Mouse (Mus musculus) large intestine, adult 2 months (tissue): ENCODE measurements around the gene Sp2. TPM values are rescaled to one million over a fixed set of nuclear protein-coding genes. Genes with fewer than 3 reads are reported as not detected.

ENCODE experiments used
- DNase-seq: peaks from one replicate; pipeline ENCODE4 v3.0.0-alpha.2; 2012; ENCODE audit warnings: low read depth, low spot score
- WGBS: fragments of 180-500 bp; shearing (Covaris S2); methylation state at CpG from one replicate; pipeline ENCODE4 v1.1.7; 2018; 5-methylcytosine and 5-hydroxymethylcytosine counted together
- polyA plus RNA-seq: library from polyadenylated mRNA; depleted of rRNA; stranded (reverse); fragments of >200 nt; gene quantifications from 2 replicates; pipeline ENCODE4 v1.2.3, GENCODE M21; 2012

Gene Sp2
- polyA plus RNA-seq, 1 experiment, result 11.3 TPM

GRCm38 (mm10) chr11:96974813-96975212 is 7.9 kb downstream of the Sp2 start:
- WGBS, result 66% methylated on average over 5 of the region's 5 CpGs
- no peak for DNase-seq

GRCm38 (mm10) chr11:96973426-96973964 is 9.3 kb downstream of the Sp2 start:
- WGBS, result 81% methylated on average over 5 of the region's 5 CpGs
- no peak for DNase-seq

GRCm38 (mm10) chr11:96972906-96973305 is 9.9 kb downstream of the Sp2 start:
- WGBS, result 69% methylated on average over 5 of the region's 5 CpGs
- no peak for DNase-seq

- no peak for DNase-seq
- WGBS, result 58% methylated on average over 3 of the region's 3 CpGs
Measured at GRCm38 (mm10) chr11:96970341-96970740, 12.4 kb downstream of the Sp2 start.

- DNase-seq, result no peak
- WGBS, result 73% methylated on average over 1 of the region's 1 CpGs
Measured at GRCm38 (mm10) chr11:96969746-96970145, 13.0 kb downstream of the Sp2 start.

GRCm38 (mm10) chr11:96969280-96969722 is 13.5 kb downstream of the Sp2 start:
- DNase-seq, result no peak
- 65% methylated on average over 5 of the region's 5 CpGs for WGBS

- no peak for DNase-seq
- WGBS, result 49% methylated on average over 6 of the region's 6 CpGs
Measured at GRCm38 (mm10) chr11:96968476-96968875, 14.3 kb downstream of the Sp2 start.

- DNase-seq, result no peak
- 52% methylated on average over 11 of the region's 11 CpGs for WGBS
Measured at GRCm38 (mm10) chr11:96967544-96968269, 15.1 kb downstream of the Sp2 start.

GRCm38 (mm10) chr11:96966914-96967543 is 15.7 kb downstream of the Sp2 start:
- WGBS, result 32% methylated on average over 13 of the region's 13 CpGs
- DNase-seq, result no peak

GRCm38 (mm10) chr11:96966172-96966571 is 16.6 kb downstream of the Sp2 start:
- 70% methylated on average over 3 of the region's 3 CpGs for whole genome bisulfite sequencing
- no peak for DNase-seq

- WGBS, result 12% methylated on average over 8 of the region's 8 CpGs
- DNase-seq, result no peak
Measured at GRCm38 (mm10) chr11:96963580-96963979, 19.2 kb downstream of the Sp2 start.

GRCm38 (mm10) chr11:96957061-96957805 is 25.5 kb downstream of the Sp2 start:
- 90% methylated on average over 10 of the region's 10 CpGs for WGBS

GRCm38 (mm10) chr11:96956009-96956724 is 26.6 kb downstream of the Sp2 start:
- DNase-seq, result no peak

More at GRCm38 (mm10) chr11:96957061-96957805, 25.5 kb downstream of the Sp2 start:
- DNase-seq, result no peak

GRCm38 (mm10) chr11:96955094-96955493 is 27.7 kb downstream of the Sp2 start:
- 49% methylated on average over 4 of the region's 4 CpGs for WGBS
- no peak for DNase-seq

More at GRCm38 (mm10) chr11:96956009-96956724, 26.6 kb downstream of the Sp2 start:
- 57% methylated on average over 20 of the region's 20 CpGs for WGBS

GRCm38 (mm10) chr11:96952896-96953295 is 29.9 kb downstream of the Sp2 start:
- WGBS, result 78% methylated on average over 6 of the region's 6 CpGs

GRCm38 (mm10) chr11:96952426-96952825 is 30.3 kb downstream of the Sp2 start:
- no peak for DNase-seq
- WGBS, result 87% methylated on average over 10 of the region's 10 CpGs

More at GRCm38 (mm10) chr11:96952896-96953295, 29.9 kb downstream of the Sp2 start:
- no peak for DNase-seq

GRCm38 (mm10) chr11:96950767-96951166 is 32.0 kb downstream of the Sp2 start:
- 94% methylated on average over 3 of the region's 3 CpGs for WGBS
- no peak for DNase-seq

- 89% methylated on average over 4 of the region's 4 CpGs for WGBS
- no peak for DNase-seq
Measured at GRCm38 (mm10) chr11:96947849-96948248, 34.9 kb downstream of the Sp2 start.

GRCm38 (mm10) chr11:96946498-96946897 is 36.3 kb downstream of the Sp2 start:
- WGBS, result 85% methylated on average over 9 of the region's 9 CpGs
- DNase-seq, result no peak
